Mouse (Mus musculus): ENCODE measurements around the gene Npm3. TPM values are rescaled to one million over a fixed set of nuclear protein-coding genes. Genes with fewer than 3 reads are reported as not detected.
A peak's percentile ranks its signal among the peaks of the same experiment; 100 is the strongest.

Gene Npm3
- total and polyA plus RNA-seq, 2 experiments from 2014 or later: 6.5 to 40.2 TPM

DNA sequence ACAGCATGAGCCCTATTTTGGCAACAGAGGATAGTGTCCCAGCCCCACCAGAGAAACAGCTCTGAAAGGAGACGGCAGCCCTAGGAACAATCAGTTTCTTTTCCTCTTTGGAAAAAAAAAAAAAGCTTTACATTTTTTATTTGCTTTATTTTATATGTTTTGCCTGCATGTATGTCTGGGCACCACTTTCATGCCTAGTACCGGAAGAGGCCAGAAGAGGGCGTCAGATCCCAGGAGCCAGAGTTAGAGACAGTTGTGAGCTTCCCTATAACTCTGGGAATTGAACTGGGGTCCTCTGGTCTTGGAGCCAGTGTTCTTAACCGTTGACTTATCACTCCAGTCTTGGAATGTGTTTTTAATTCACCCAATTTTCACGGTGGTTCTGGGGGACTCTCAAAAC, 27.2 kb downstream of the Npm3 start:
- H3K4me3 ChIP-seq (ENCODE audit: low read depth, low read length): no peak overlapping the region
- peak; percentile 32; the same call in 1 of the 2 replicates for TF ChIP-seq CTCF (IDR thresholded peaks at IDR 0.05)
- no peaks in the 10 kb centered on the region for H3K36me3 ChIP-seq (ENCODE audit: insufficient read depth, low read length)
- 73% methylated on average over 5 of the region's 5 CpGs for WGBS
- H3K9ac ChIP-seq (replicated peaks; ENCODE audit: low read length, poor library complexity, severe bottlenecking): no peak overlapping the region
- H3K9me3 ChIP-seq (ENCODE audit: low read length): no peaks in the 10 kb centered on the region
- ATAC-seq (ENCODE audit: low FRiP score) (no peak), DNase-seq (ENCODE audit: low spot score) (no peak)
- no peak overlapping the region for H3K4me2 ChIP-seq (ENCODE audit: low read depth, low read length, poor library complexity, severe bottlenecking)
- H3K27me3 ChIP-seq (ENCODE audit: insufficient read depth, low read length): peaks cover 12% of the 10 kb centered on the region; the same call in 1 of the 2 replicates
- 0 out of 2 replicates have a peak, but pooled peaks cover 3% of the 10 kb centered on the region for H3K4me1 ChIP-seq (ENCODE audit: insufficient read depth, low read length)
- H3K27ac ChIP-seq (ENCODE audit: low read depth, low read length): no peak overlapping the region

DNA sequence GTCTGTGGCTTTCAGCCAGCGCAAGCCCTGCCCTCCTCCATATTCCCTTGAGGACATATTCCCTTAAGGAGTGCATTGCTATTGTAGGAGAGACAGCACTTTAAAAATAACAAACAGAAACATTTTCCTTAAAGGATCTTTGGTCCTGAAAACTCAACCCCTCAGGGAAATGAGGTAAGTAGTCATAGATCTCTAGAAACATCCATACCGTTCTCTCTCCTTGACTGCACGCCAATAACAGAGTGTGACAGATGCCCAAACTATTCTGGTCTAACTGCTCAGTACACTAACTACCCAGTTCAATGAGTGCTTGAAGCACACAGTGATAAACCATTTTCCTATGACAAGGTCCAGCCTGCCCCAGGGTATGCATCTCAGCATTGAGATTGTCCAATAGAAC, 31.1 kb downstream of the Npm3 start:
- H3K4me1 ChIP-seq (ENCODE audit: insufficient read depth, low read length): 0 out of 2 replicates have a peak, but pooled peaks cover 3% of the 10 kb centered on the region
- H3K27me3 ChIP-seq (ENCODE audit: insufficient read depth, low read length): peaks cover 12% of the 10 kb centered on the region; the same call in 1 of the 2 replicates
- peak overlapping the region; percentile 39 for H3K4me2 ChIP-seq (ENCODE audit: low read depth, low read length, poor library complexity, severe bottlenecking)
- peak overlapping the region; percentile 19; the same call in 1 of the 2 replicates for H3K27ac ChIP-seq (ENCODE audit: low read depth, low read length)
- DNase-seq (ENCODE audit: low spot score) (no peak), ATAC-seq (ENCODE audit: low FRiP score) (no peak)
- H3K36me3 ChIP-seq (ENCODE audit: insufficient read depth, low read length): no peaks in the 10 kb centered on the region
- H3K4me3 ChIP-seq (ENCODE audit: low read depth, low read length): peak overlapping the region; percentile 15; the same call in 1 of the 2 replicates
- peak overlapping the region; percentile 37; the same call in 1 of the 2 replicates for H3K9ac ChIP-seq (replicated peaks; ENCODE audit: low read length, poor library complexity, severe bottlenecking)
- WGBS: 41% methylated on average over 3 of the region's 3 CpGs
- TF ChIP-seq CTCF (IDR thresholded peaks at IDR 0.05): no peak
- no peaks in the 10 kb centered on the region for H3K9me3 ChIP-seq (ENCODE audit: low read length)

DNA sequence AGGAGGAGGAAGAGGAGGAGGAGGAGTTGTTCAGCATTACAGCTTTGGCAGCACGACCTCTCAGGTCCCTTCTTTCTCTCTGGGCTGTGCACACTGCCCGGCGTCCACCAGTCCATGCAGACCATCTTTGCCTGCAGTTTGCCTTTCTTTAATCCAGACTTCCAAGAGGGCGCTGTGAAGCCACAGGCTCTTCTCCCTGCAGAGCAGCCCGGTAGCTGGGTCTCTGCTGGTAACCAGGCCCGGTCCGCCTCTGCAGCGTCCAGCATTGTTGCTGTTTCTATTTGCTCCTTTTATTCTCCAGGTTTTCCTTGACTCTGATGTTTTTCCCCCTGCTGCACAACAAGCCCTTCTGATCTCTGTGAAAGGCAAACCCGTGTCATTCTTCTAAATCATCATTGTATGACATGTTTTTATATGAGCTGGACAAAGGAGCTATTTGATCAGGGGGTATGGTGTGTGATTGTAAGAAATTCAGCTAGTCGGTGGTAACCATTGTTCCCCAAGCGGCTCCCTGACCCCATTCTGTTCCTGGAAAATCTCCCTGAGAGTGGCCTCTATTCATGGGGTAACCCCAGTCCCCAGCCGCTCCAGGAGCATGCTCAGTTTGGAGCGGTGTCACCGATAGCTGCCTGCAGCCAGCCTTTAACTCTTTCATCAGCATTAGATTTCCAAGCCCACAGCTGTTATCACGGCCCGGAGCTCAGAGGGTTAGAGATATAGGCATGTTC, 31.7 kb downstream of the Npm3 start:
- no peaks in the 10 kb centered on the region for H3K9me3 ChIP-seq (ENCODE audit: low read length)
- H3K27me3 ChIP-seq (ENCODE audit: insufficient read depth, low read length): peaks cover 12% of the 10 kb centered on the region; the same call in 1 of the 2 replicates
- H3K9ac ChIP-seq (replicated peaks; ENCODE audit: low read length, poor library complexity, severe bottlenecking): peak overlapping the region; percentile 37; the same call in 1 of the 2 replicates
- H3K4me1 ChIP-seq (ENCODE audit: insufficient read depth, low read length): 0 out of 2 replicates have a peak, but pooled peaks cover 3% of the 10 kb centered on the region
- TF ChIP-seq CTCF (IDR thresholded peaks at IDR 0.05): peak; percentile 71
- no peaks in the 10 kb centered on the region for H3K36me3 ChIP-seq (ENCODE audit: insufficient read depth, low read length)
- 3% methylated on average over 16 of the region's 16 CpGs for WGBS
- H3K4me2 ChIP-seq (ENCODE audit: low read depth, low read length, poor library complexity, severe bottlenecking): peak overlapping the region; percentile 39
- peak overlapping the region; percentile 19; the same call in 1 of the 2 replicates for H3K27ac ChIP-seq (ENCODE audit: low read depth, low read length)
- ATAC-seq (ENCODE audit: low FRiP score) (peak; percentile 82), DNase-seq (ENCODE audit: low spot score) (peak; percentile 81)
- H3K4me3 ChIP-seq (ENCODE audit: low read depth, low read length): peak overlapping the region; percentile 15; the same call in 1 of the 2 replicates

DNA sequence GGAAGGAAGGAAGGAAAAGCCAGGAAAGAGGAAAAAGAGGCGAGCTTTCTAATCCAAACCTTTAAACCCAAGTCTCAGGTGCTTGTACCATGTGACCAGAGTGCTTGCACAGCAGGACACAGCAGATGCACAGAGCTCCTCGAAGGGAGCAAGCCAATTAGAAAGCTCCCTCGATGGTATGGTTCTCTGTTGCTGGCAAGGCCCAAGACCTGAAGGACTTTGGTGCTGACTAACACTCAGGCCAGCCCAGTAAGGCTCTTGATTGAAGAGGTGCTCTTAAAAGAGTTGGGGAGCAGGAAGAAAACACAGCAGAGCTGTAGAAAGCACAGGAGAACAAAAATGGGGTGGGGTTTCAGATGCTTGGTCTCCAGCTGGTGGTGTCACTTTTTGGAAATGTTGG, 40.7 kb downstream of the Npm3 start:
- WGBS: 67% methylated on average over 3 of the region's 3 CpGs
- ATAC-seq (ENCODE audit: low FRiP score) (no peak), DNase-seq (ENCODE audit: low spot score) (no peak)
- Histone ChIP-seq H3K4me2 (ENCODE audit: low read depth, low read length, poor library complexity, severe bottlenecking) (no peak overlapping the region), H3K36me3 (ENCODE audit: insufficient read depth, low read length) (no peaks in the 10 kb centered on the region), H3K27ac (ENCODE audit: low read depth, low read length) (no peak overlapping the region), H3K27me3 (ENCODE audit: insufficient read depth, low read length) (no peaks in the 10 kb centered on the region), H3K4me3 (ENCODE audit: low read depth, low read length) (no peak overlapping the region), H3K9me3 (ENCODE audit: low read length) (no peaks in the 10 kb centered on the region), H3K9ac (replicated peaks; ENCODE audit: low read length, poor library complexity, severe bottlenecking) (no peak overlapping the region), H3K4me1 (ENCODE audit: insufficient read depth, low read length) (no peaks in the 10 kb centered on the region)
- no peak for TF ChIP-seq CTCF (IDR thresholded peaks at IDR 0.05)

Other genes with a start within 250 kb of the Npm3 start
- gene Poll, start 189.1 kb downstream of the Npm3 start, total RNA-seq (2014; rRNA removed): 9.9 and 12.1 TPM in 2 replicates
- 8.9 and 10.4 TPM in 2 replicates for gene Poll, start 189.1 kb downstream of the Npm3 start, polyA plus RNA-seq (2015; fragmentation: Nextera tagmentation; extraction: Ambion mirVana)
- gene Gm17018, start 189.0 kb downstream of the Npm3 start, total RNA-seq (2014; rRNA removed): 15.7 and 20.9 TPM in 2 replicates
- 83.7 and 84.4 TPM in 2 replicates for gene Gm17018, start 189.0 kb downstream of the Npm3 start, polyA plus RNA-seq (2015; fragmentation: Nextera tagmentation; extraction: Ambion mirVana)
- gene Fbxw4, start 89.3 kb downstream of the Npm3 start, total RNA-seq (2014; rRNA removed): 30.9 and 41.8 TPM in 2 replicates
- 5.6 and 6.0 TPM in 2 replicates for gene Fbxw4, start 89.3 kb downstream of the Npm3 start, polyA plus RNA-seq (2015; fragmentation: Nextera tagmentation; extraction: Ambion mirVana)
- gene Fgf8, start 6.7 kb downstream of the Npm3 start, total RNA-seq (2014; rRNA removed): 1.3 TPM in 1 of 2 replicates, not detected in the other
- not detected in 2 replicates for gene Fgf8, start 6.7 kb downstream of the Npm3 start, polyA plus RNA-seq (2015; fragmentation: Nextera tagmentation; extraction: Ambion mirVana)
- 145 and 210 TPM in 2 replicates for gene Mgea5, start 34.2 kb upstream of the Npm3 start, total RNA-seq (2014; rRNA removed)
- gene Mgea5, start 34.2 kb upstream of the Npm3 start, polyA plus RNA-seq (2015; fragmentation: Nextera tagmentation; extraction: Ambion mirVana): 55.9 and 78.2 TPM in 2 replicates
- 13.7 and 21.2 TPM in 2 replicates for gene Kcnip2, start 66.5 kb upstream of the Npm3 start, total RNA-seq (2014; rRNA removed)
- 12.0 and 14.2 TPM in 2 replicates for gene Kcnip2, start 66.5 kb upstream of the Npm3 start, polyA plus RNA-seq (2015; fragmentation: Nextera tagmentation; extraction: Ambion mirVana)
- 17.4 and 18.9 TPM in 2 replicates for gene Armh3, start 248.9 kb upstream of the Npm3 start, total RNA-seq (2014; rRNA removed)
- 18.1 and 20.1 TPM in 2 replicates for gene Armh3, start 248.9 kb upstream of the Npm3 start, polyA plus RNA-seq (2015; fragmentation: Nextera tagmentation; extraction: Ambion mirVana)

Measured in midbrain, postnatal 0 days (tissue).